Mouse (Mus musculus) MEL (cell line): Measurements from ENCODE around the gene Dapk3. TPM values are rescaled to one million over a fixed set of nuclear protein-coding genes. Genes with fewer than 3 reads are reported as not detected.

Experiments
- DNase-seq: peaks from one replicate; pipeline ENCODE4 v3.0.0; 2011; ENCODE audit warnings: low read depth, low spot score
- H3K27ac ChIP-seq: 2 replicates; pipeline ENCODE4 v1.5.1; 2012; ENCODE audit warnings: low read depth, mild to moderate bottlenecking, control low read depth, low read length, moderate library complexity; ENCODE audit not compliant: control insufficient read depth
- H3K27me3 ChIP-seq, 2 experiments: fragments of 150-350 bp in 1 of 2; sonication (generic) in 1 of 2; 2 replicates each; pipeline ENCODE4 v1.6.1; 2012; ENCODE audit warnings: low read length in 2 of 2, mild to moderate bottlenecking in 2 of 2, improper control_type of control experiment in 1 of 2, moderate library complexity in 1 of 2; ENCODE audit not compliant: insufficient read depth in 2 of 2, control insufficient read depth in 1 of 2
- H3K36me3 ChIP-seq, 2 experiments: 2 replicates each; pipeline ENCODE4 v1.6.1; 2012 to 2014; ENCODE audit warnings: low read length in 2 of 2, improper control_type of control experiment in 1 of 2, inconsistent platforms in 1 of 2, mild to moderate bottlenecking in 1 of 2; ENCODE audit not compliant: insufficient read depth in 2 of 2, control insufficient read depth in 1 of 2
- H3K4me1 ChIP-seq, 2 experiments: fragments of 150-350 bp in 1 of 2; sonication (generic) in 1 of 2; 2 replicates each; pipeline ENCODE4 v1.6.1; 2012; ENCODE audit warnings: low read length in 2 of 2, improper control_type of control experiment in 1 of 2, mild to moderate bottlenecking in 1 of 2; ENCODE audit not compliant: insufficient read depth in 2 of 2, control insufficient read depth in 1 of 2
- H3K4me3 ChIP-seq, 2 experiments: fragments of 150-350 bp in 1 of 2; sonication (generic) in 1 of 2; 2 replicates each; pipeline ENCODE4 v1.5.1; 2012; ENCODE audit warnings: low read depth in 2 of 2, low read length in 2 of 2, mild to moderate bottlenecking in 2 of 2, moderate library complexity in 2 of 2, control low read depth in 1 of 2, improper control_type of control experiment in 1 of 2; ENCODE audit not compliant: control insufficient read depth in 1 of 2, insufficient read depth in 1 of 2
- H3K79me2 ChIP-seq: 2 replicates; pipeline ENCODE4 v1.6.1; 2012; ENCODE audit warnings: mild to moderate bottlenecking, low read length, moderate library complexity; ENCODE audit not compliant: control insufficient read depth, poor library complexity, insufficient read depth
- H3K9ac ChIP-seq: 2 replicates; pipeline ENCODE4 v1.6.1; 2012; ENCODE audit warnings: low read depth, mild to moderate bottlenecking, control low read depth, low read length, moderate library complexity; ENCODE audit not compliant: control insufficient read depth, poor library complexity, severe bottlenecking
- H3K9me3 ChIP-seq: fragments of 150-350 bp; sonication (generic); replicated peaks from 2 replicates; pipeline ENCODE4 v1.6.1; 2012; ENCODE audit warnings: mild to moderate bottlenecking, low read length, improper control_type of control experiment, moderate library complexity; ENCODE audit not compliant: insufficient read depth
- BHLHE40 ChIP-seq: IDR thresholded peaks from 2 replicates; pipeline ENCODE4 v1.6.1; 2012; ENCODE audit warnings: low read depth, mild to moderate bottlenecking, inconsistent platforms, low read length, improper control_type of control experiment, borderline replicate concordance
- CHD1 ChIP-seq: IDR thresholded peaks from 2 replicates; pipeline ENCODE4 v1.6.1; 2012; ENCODE audit warnings: low read depth, mild to moderate bottlenecking, inconsistent platforms, low read length, improper control_type of control experiment
- ELF1 ChIP-seq: IDR thresholded peaks from 2 replicates; pipeline ENCODE4 v1.6.1; 2014; ENCODE audit warnings: low read depth, mild to moderate bottlenecking, inconsistent platforms, low read length, improper control_type of control experiment, moderate library complexity
- EP300 ChIP-seq, 2 experiments: IDR thresholded peaks; 2 replicates each; pipeline ENCODE4 v1.6.1; 2011; ENCODE audit warnings: improper control_type of control experiment in 2 of 2, low read length in 2 of 2, low read depth in 1 of 2, mild to moderate bottlenecking in 1 of 2
- ETS1 ChIP-seq: IDR thresholded peaks from 2 replicates; pipeline ENCODE4 v1.6.1; 2012; ENCODE audit warnings: low read depth, mild to moderate bottlenecking, inconsistent platforms, low read length, improper control_type of control experiment, moderate library complexity
- GABPA ChIP-seq: IDR thresholded peaks from 2 replicates; pipeline ENCODE4 v1.6.1; 2012; ENCODE audit warnings: low read depth, mild to moderate bottlenecking, inconsistent platforms, low read length, improper control_type of control experiment, moderate library complexity
- GATA1 ChIP-seq: IDR thresholded peaks from 2 replicates; pipeline ENCODE4 v1.6.1; 2011; ENCODE audit warnings: low read depth, low read length, improper control_type of control experiment
- HCFC1 ChIP-seq: IDR thresholded peaks from 2 replicates; pipeline ENCODE4 v1.6.1; 2012; ENCODE audit warnings: low read depth, mild to moderate bottlenecking, inconsistent platforms, low read length, improper control_type of control experiment, moderate library complexity
- JUND ChIP-seq: IDR thresholded peaks from 2 replicates; pipeline ENCODE4 v1.6.1; 2011; ENCODE audit warnings: low read depth, mild to moderate bottlenecking, improper control_type of control experiment, low read length
- MAFK ChIP-seq: IDR thresholded peaks from 2 replicates; pipeline ENCODE4 v1.6.1; 2011; ENCODE audit warnings: low read depth, mild to moderate bottlenecking, low read length, improper control_type of control experiment, borderline replicate concordance
- MAX ChIP-seq: IDR thresholded peaks from 2 replicates; pipeline ENCODE4 v1.6.1; 2011; ENCODE audit warnings: low read length, improper control_type of control experiment
- MAZ ChIP-seq: IDR thresholded peaks from 2 replicates; pipeline ENCODE4 v1.6.1; 2012; ENCODE audit warnings: low read depth, mild to moderate bottlenecking, inconsistent platforms, low read length, improper control_type of control experiment
- MXI1 ChIP-seq: IDR thresholded peaks from 2 replicates; pipeline ENCODE4 v1.6.1; 2011; ENCODE audit warnings: mild to moderate bottlenecking, low read depth, low read length, improper control_type of control experiment
- MYB ChIP-seq: IDR thresholded peaks from 2 replicates; pipeline ENCODE4 v1.6.1; 2011; ENCODE audit warnings: mild to moderate bottlenecking, low read depth, low read length, improper control_type of control experiment
- MYC ChIP-seq: IDR thresholded peaks from 2 replicates; pipeline ENCODE4 v1.6.1; 2011; ENCODE audit warnings: low read depth, mild to moderate bottlenecking, low read length, improper control_type of control experiment, moderate library complexity
- NELFE ChIP-seq: IDR thresholded peaks from 2 replicates; pipeline ENCODE4 v1.6.1; 2011; ENCODE audit warnings: low read depth, low read length, improper control_type of control experiment
- NRF1 ChIP-seq: IDR thresholded peaks from 2 replicates; pipeline ENCODE4 v1.6.1; 2014; ENCODE audit warnings: low read depth, mild to moderate bottlenecking, inconsistent platforms, low read length, improper control_type of control experiment, moderate library complexity; ENCODE audit not compliant: poor library complexity, insufficient read depth, severe bottlenecking
- POLR2A ChIP-seq, 2 experiments: IDR thresholded peaks; 2 replicates each; pipeline ENCODE4 v1.6.1; 2011 to 2012; ENCODE audit warnings: low read length in 2 of 2, mild to moderate bottlenecking in 2 of 2, control low read depth in 1 of 2, improper control_type of control experiment in 1 of 2, low read depth in 1 of 2, moderate library complexity in 1 of 2; ENCODE audit not compliant: control insufficient read depth in 1 of 2, insufficient read depth in 1 of 2, poor library complexity in 1 of 2
- POLR2AphosphoS2 ChIP-seq: IDR thresholded peaks from 2 replicates; pipeline ENCODE4 v1.6.1; 2011; ENCODE audit warnings: low read length, improper control_type of control experiment
- POLR2AphosphoS5 ChIP-seq: IDR thresholded peaks from 2 replicates; pipeline ENCODE4 v1.6.1; 2012; ENCODE audit warnings: low read depth, borderline replicate concordance, mild to moderate bottlenecking, inconsistent platforms, low read length, moderate library complexity, mixed read lengths
- RAD21 ChIP-seq: IDR thresholded peaks from 2 replicates; pipeline ENCODE4 v1.6.1; 2011; ENCODE audit warnings: mild to moderate bottlenecking, low read depth, low read length, improper control_type of control experiment
- SIN3A ChIP-seq: IDR thresholded peaks from 2 replicates; pipeline ENCODE4 v1.6.1; 2012; ENCODE audit warnings: low read length, improper control_type of control experiment, inconsistent platforms
- SMC3 ChIP-seq: IDR thresholded peaks from 2 replicates; pipeline ENCODE4 v1.6.1; 2011; ENCODE audit warnings: low read depth, low read length, improper control_type of control experiment
- TAL1 ChIP-seq: IDR thresholded peaks from 2 replicates; pipeline ENCODE4 v1.6.1; 2012; ENCODE audit warnings: mild to moderate bottlenecking, inconsistent platforms, low read length, moderate library complexity, mixed read lengths
- TBP ChIP-seq: IDR thresholded peaks from 2 replicates; pipeline ENCODE4 v1.8.0; 2011; ENCODE audit warnings: low read depth, low read length, improper control_type of control experiment
- TCF12 ChIP-seq: IDR thresholded peaks from 2 replicates; pipeline ENCODE4 v1.6.1; 2014; ENCODE audit warnings: low read depth, mild to moderate bottlenecking, inconsistent platforms, low read length, improper control_type of control experiment, moderate library complexity
- UBTF ChIP-seq: IDR thresholded peaks from 2 replicates; pipeline ENCODE4 v1.6.1; 2012; ENCODE audit warnings: low read depth, mild to moderate bottlenecking, inconsistent platforms, low read length, improper control_type of control experiment, moderate library complexity, borderline replicate concordance; ENCODE audit not compliant: insufficient read depth
- USF1 ChIP-seq: IDR thresholded peaks from 2 replicates; pipeline ENCODE4 v1.6.1; 2014; ENCODE audit warnings: low read depth, mild to moderate bottlenecking, inconsistent platforms, low read length, improper control_type of control experiment, moderate library complexity
- USF2 ChIP-seq, 2 experiments: IDR thresholded peaks; 2 replicates each; pipeline ENCODE4 v1.6.1; 2011 to 2012; ENCODE audit warnings: improper control_type of control experiment in 2 of 2, low read length in 2 of 2, borderline replicate concordance in 1 of 2, inconsistent platforms in 1 of 2, low read depth in 1 of 2, mild to moderate bottlenecking in 1 of 2; ENCODE audit not compliant: insufficient read depth in 1 of 2
- ZC3H11A ChIP-seq: IDR thresholded peaks from 2 replicates; pipeline ENCODE4 v1.6.1; 2012; ENCODE audit warnings: low read depth, mild to moderate bottlenecking, inconsistent platforms, low read length, improper control_type of control experiment
- ZMIZ1 ChIP-seq: IDR thresholded peaks from 2 replicates; pipeline ENCODE4 v1.6.1; 2012; ENCODE audit warnings: low read depth, mild to moderate bottlenecking, inconsistent platforms, low read length, improper control_type of control experiment, moderate library complexity
- ZNF384 ChIP-seq: IDR thresholded peaks from 2 replicates; pipeline ENCODE4 v1.6.1; 2012; ENCODE audit warnings: low read depth, mild to moderate bottlenecking, inconsistent platforms, low read length, improper control_type of control experiment
- polyA plus RNA-seq, 2 experiments: library from polyadenylated mRNA; stranded (reverse) in 1 of 2; unstranded in 1 of 2; fragments of >175 nt in 1 of 2; fragments of >200 nt in 1 of 2; gene quantifications; 2 replicates each; pipeline versions ENCODE4 v1.2.1 to v1.2.4; 2012; ENCODE audit warnings: low replicate concordance in 2 of 2, low read depth in 1 of 2; ENCODE audit not compliant: insufficient read length in 2 of 2, insufficient read depth in 1 of 2, missing spikeins in 1 of 2
- total RNA-seq: library from RNA; depleted of rRNA; stranded (reverse); fragments of 300-350 nt; gene quantifications from 2 replicates; pipeline ENCODE4 v1.2.3, GENCODE M21; 2012

Gene Dapk3
- total and polyA plus RNA-seq, 3 experiments, result 42.3 to 79.1 TPM; not detected in 1

DNA sequence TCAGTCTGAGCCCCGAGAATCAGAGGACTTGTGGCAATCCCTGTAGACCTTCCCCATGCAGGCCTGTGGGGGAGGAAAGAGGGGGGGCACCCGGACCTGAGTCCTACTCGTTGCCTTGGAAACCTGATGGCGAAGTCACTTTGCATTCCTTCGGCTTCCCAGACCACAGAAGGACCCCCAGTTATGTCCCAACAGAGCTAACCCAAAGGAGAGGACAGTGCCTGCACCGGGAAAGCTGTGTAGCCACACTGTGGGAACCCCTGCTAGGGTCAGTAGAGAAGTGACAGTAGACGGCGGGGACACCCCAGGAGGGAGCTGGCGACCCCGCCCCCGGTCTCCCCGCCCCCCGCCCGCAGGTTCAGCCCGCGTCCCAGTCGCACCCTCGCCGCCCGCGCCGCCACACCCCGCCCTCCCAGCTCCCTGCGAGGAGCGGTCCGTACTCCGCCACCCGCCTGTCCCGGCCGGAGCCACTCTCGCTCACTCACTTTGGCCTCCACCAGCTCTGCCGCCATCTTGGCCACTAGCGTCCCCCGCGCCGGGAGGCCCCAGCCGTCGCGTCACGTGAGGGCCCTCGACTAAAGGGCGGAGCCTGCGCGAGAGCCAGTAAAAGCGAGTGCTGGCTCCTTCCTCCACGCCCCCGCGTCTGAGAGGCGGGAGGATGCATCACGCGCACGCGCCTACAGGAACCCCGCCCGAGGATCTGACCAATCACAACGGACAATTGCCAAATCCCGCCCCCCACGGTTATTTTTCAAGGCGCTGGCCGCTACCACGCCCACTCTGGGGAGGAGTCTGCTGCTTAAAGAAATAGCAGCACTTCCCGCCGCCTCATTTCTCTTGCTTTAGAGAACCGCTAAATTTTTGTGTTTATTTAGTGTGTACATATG, 15.4 kb upstream of the Dapk3 start, which contains the start of gene Pias4 (continued):
- no peak for TF ChIP-seq ETS1
- peak in 1 of 2 experiments; percentile 7; a peak in 1 of 4 replicates for TF ChIP-seq EP300 (IDR thresholded peaks at IDR 0.05; ENCODE audit: low read depth in 1 of 2, low read length in 2 of 2)
- TF ChIP-seq TCF12, result peak; percentile 80
- TF ChIP-seq ZC3H11A, result no peak
- peak; percentile 83 for TF ChIP-seq HCFC1
- TF ChIP-seq ELF1, result peak; percentile 14; the same call in 1 of the 2 replicates
- no peak for TF ChIP-seq SMC3
- no peak for TF ChIP-seq RAD21
- peak; percentile 60 for TF ChIP-seq MXI1
- TF ChIP-seq USF1, result peak; percentile 100
- TF ChIP-seq NRF1, result peak; percentile 91

DNA sequence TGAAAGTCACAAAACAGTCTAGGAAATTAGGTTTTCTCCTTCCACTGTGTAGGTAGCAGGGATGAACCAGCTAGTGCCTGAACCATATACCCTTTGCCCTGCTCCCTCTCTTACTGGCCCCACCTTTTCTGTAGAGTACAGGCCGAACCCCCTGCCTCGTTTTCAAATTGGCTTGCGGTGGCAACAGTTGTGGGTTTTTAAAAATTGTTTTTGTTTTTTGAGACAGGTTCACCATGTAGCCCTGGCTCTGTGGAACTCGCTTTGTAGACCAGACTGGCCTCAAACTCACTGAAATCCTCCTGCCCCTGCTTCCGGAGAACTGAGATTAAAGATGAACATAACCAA, 14.7 kb upstream of the Dapk3 start:
- peak overlapping the region; percentile 89 for H3K9ac ChIP-seq
- peaks cover 0 to 3% of the 10 kb centered on the region in 2 experiments; a peak in 2 of 4 replicates for H3K36me3 ChIP-seq
- DNase-seq, result no peak
- H3K27me3 ChIP-seq, result no peaks in the 10 kb centered on the region
- peak overlapping the region; percentile 53 to 78 for H3K4me3 ChIP-seq
- H3K79me2 ChIP-seq, result peaks cover 25% of the 10 kb centered on the region
- peak overlapping the region; percentile 95 for H3K27ac ChIP-seq
- H3K9me3 ChIP-seq, result no peaks in the 10 kb centered on the region
- H3K4me1 ChIP-seq, result peaks cover 0 to 8% of the 10 kb centered on the region in 2 experiments; a peak in 1 of 4 replicates
- TF ChIP-seq ZMIZ1 (peak; percentile 69), MAX (no peak), USF2 (IDR thresholded peaks at IDR 0.05; ENCODE audit: borderline replicate concordance in 1 of 2, insufficient read depth in 1 of 2, low read depth in 1 of 2, low read length in 2 of 2) (no peak), ZNF384 (no peak), POLR2AphosphoS5 (no peak), BHLHE40 (no peak), GABPA (no peak), SMC3 (no peak), TCF12 (peak; percentile 13; the same call in 1 of the 2 replicates), TAL1 (no peak), GATA1 (no peak), NRF1 (no peak), JUND (no peak), POLR2A (IDR thresholded peaks at IDR 0.05; ENCODE audit: control insufficient read depth in 1 of 2, insufficient read depth in 1 of 2, low read depth in 1 of 2, low read length in 2 of 2, poor library complexity in 1 of 2) (no peak), POLR2AphosphoS2 (no peak), SIN3A (peak; percentile 9; the same call in 1 of the 2 replicates), MXI1 (no peak; the same call in 1 of the 2 replicates), UBTF (no peak), TBP (no peak), MYB (no peak), EP300 (IDR thresholded peaks at IDR 0.05; ENCODE audit: low read depth in 1 of 2, low read length in 2 of 2) (no peak), CHD1 (0 out of 2 replicates have a peak, but pooled peaks have one; percentile 48), MYC (peak; percentile 52; the same call in 1 of the 2 replicates), NELFE (no peak), ETS1 (peak; percentile 22; the same call in 1 of the 2 replicates), MAZ (peak; percentile 45; the same call in 1 of the 2 replicates), MAFK (no peak), ZC3H11A (no peak), USF1 (no peak)
